Mouse (Mus musculus) hindbrain, embryonic 13.5 days (tissue): Measurements from ENCODE around the gene 1700061G19Rik. TPM values are rescaled to one million over a fixed set of nuclear protein-coding genes. Genes with fewer than 3 reads are reported as not detected.

Source experiments
- ATAC-seq: fragments of 200-750 bp; cut with Nextera tagmentation; 2 replicates; pipeline ENCODE4 v1.8.0; 2017; ENCODE audit warnings: moderate TSS enrichment; ENCODE audit not compliant: low FRiP score
- H3K27ac ChIP-seq: fragments of 300-500 bp; sonication (generic); 2 replicates; pipeline ENCODE4 v1.5.1; 2015; ENCODE audit warnings: inconsistent platforms, mild to moderate bottlenecking, moderate library complexity
- H3K27me3 ChIP-seq: fragments of 300-500 bp; sonication (generic); 2 replicates; pipeline ENCODE4 v1.6.1; 2015; ENCODE audit warnings: mild to moderate bottlenecking, inconsistent platforms
- H3K36me3 ChIP-seq: fragments of 300-500 bp; sonication (generic); 2 replicates; pipeline ENCODE4 v1.6.1; 2015; ENCODE audit warnings: mild to moderate bottlenecking, inconsistent platforms
- H3K4me1 ChIP-seq: fragments of 300-500 bp; sonication (generic); replicated peaks from 2 replicates; pipeline ENCODE4 v1.6.1; 2015; ENCODE audit warnings: inconsistent platforms
- H3K4me2 ChIP-seq: fragments of 300-500 bp; sonication (generic); 2 replicates; pipeline ENCODE4 v1.6.1; 2015; ENCODE audit warnings: inconsistent platforms, mild to moderate bottlenecking, moderate library complexity
- H3K4me3 ChIP-seq: fragments of 300-500 bp; sonication (generic); 2 replicates; pipeline ENCODE4 v1.5.1; 2015; ENCODE audit warnings: mild to moderate bottlenecking, inconsistent platforms
- H3K9ac ChIP-seq: fragments of 300-500 bp; sonication (generic); 2 replicates; pipeline ENCODE4 v1.6.1; 2015; ENCODE audit warnings: mild to moderate bottlenecking, inconsistent platforms
- H3K9me3 ChIP-seq: fragments of 300-500 bp; sonication (generic); 2 replicates; pipeline ENCODE4 v1.6.1; 2016; ENCODE audit warnings: inconsistent platforms
- WGBS: fragments of 180-500 bp; shearing (Covaris S2); methylation state at CpG from one replicate; pipeline ENCODE4 v1.1.7; 2015; 5-methylcytosine and 5-hydroxymethylcytosine counted together
- polyA plus RNA-seq: library from polyadenylated mRNA; unstranded; fragments of >200 nt; fragmentation: Nextera tagmentation; extraction: Ambion mirVana; gene quantifications from 2 replicates; pipeline ENCODE4 v1.2.1, GENCODE M21; 2015

The 1700061G19Rik gene
- polyA plus RNA-seq, 1 experiment from 2014 or later, result 0.27 TPM

- Histone ChIP-seq H3K4me2 (no peak overlapping the region), H3K4me1 (no peaks in the 10 kb centered on the region), H3K27me3 (0 out of 2 replicates have a peak, but pooled peaks cover 2% of the 10 kb centered on the region), H3K36me3 (no peaks in the 10 kb centered on the region), H3K4me3 (no peak overlapping the region), H3K27ac (no peak overlapping the region), H3K9ac (no peak overlapping the region), H3K9me3 (no peaks in the 10 kb centered on the region)
- no peak for ATAC-seq
- 87% methylated on average over 3 of the region's 3 CpGs for WGBS
These were observed 1.2 kb downstream of the 1700061G19Rik start for GRCm38 (mm10) chr17:56876465-56876864.

DNA sequence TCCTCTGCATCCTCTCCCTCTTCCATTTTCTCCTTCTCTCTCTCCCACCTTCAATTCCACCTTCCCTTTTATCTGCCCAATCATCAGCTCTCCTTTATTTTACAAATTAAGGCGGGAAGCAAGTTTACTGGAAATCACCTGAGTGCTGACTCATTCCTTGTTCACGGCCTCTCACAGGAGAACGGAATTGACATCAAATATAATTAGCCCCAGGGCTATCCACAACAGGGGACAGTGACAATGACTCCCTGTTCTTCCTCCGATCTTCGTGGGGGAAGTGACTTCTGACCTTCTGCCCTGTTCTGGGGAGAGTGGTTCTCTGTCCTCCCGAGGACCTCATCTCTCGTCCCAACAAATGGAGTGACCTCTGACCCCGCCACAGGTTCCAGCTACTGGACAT is 1.7 kb downstream of the 1700061G19Rik start:
- no peak overlapping the region for H3K4me3 ChIP-seq
- no peak overlapping the region for H3K27ac ChIP-seq
- H3K27me3 ChIP-seq, result 0 out of 2 replicates have a peak, but pooled peaks cover 2% of the 10 kb centered on the region
- no peak overlapping the region for H3K4me2 ChIP-seq
- no peaks in the 10 kb centered on the region for H3K9me3 ChIP-seq
- 66% methylated on average over 8 of the region's 8 CpGs for WGBS
- H3K4me1 ChIP-seq, result no peaks in the 10 kb centered on the region
- no peak for ATAC-seq
- H3K9ac ChIP-seq, result no peak overlapping the region
- H3K36me3 ChIP-seq, result no peaks in the 10 kb centered on the region

DNA sequence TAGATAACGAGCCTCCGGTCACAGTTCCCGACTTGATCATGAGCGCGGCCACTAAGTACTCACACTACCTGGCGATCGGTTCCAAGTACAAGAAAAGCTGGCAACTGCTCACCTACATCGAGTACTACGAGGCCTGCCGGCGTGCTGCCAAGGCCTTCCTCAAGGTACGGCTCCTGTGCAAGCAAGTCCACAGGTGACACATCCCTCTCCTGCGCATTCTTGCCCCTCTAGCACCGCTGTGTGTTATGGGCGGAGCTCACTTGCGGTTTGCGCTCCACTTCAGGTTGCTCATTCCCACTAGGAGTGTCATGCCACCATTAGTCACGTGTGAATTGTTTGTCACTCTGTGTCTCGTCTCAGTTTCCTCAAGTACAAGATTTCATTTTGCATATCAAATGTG is 2.1 kb downstream of the 1700061G19Rik start:
- H3K4me3 ChIP-seq, result no peak overlapping the region
- no peaks in the 10 kb centered on the region for H3K9me3 ChIP-seq
- no peak for ATAC-seq
- no peak overlapping the region for H3K9ac ChIP-seq
- no peak overlapping the region for H3K27ac ChIP-seq
- H3K4me1 ChIP-seq, result no peaks in the 10 kb centered on the region
- H3K4me2 ChIP-seq, result no peak overlapping the region
- 93% methylated on average over 19 of the region's 19 CpGs for WGBS
- no peaks in the 10 kb centered on the region for H3K36me3 ChIP-seq
- H3K27me3 ChIP-seq, result 0 out of 2 replicates have a peak, but pooled peaks cover 2% of the 10 kb centered on the region

- ATAC-seq, result no peak
- H3K27ac ChIP-seq, result no peak overlapping the region
- no peak overlapping the region for H3K4me2 ChIP-seq
These were observed 8.3 kb downstream of the 1700061G19Rik start for GRCm38 (mm10) chr17:56883612-56884011.

DNA sequence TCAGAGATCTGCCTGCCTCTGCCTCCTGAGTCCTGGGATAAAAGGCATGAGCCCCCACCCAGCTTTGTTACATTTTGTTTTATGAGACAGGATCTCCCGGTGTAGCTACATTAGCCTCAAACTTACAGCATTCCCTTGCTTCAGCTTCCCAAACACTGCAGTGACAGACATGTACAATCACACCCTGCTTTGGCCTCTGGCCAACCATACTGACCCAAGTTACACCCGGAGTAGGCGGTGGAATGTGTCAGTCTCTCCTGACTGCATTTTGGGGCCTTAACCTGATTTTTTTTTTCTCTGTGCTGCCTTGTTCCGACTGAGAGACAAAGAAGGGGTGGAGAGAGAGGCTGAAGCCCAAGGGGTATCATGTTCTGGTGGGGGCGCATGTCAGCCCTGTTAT is 9.1 kb downstream of the 1700061G19Rik start:
- Histone ChIP-seq H3K9ac (no peak overlapping the region), H3K27me3 (no peaks in the 10 kb centered on the region), H3K4me2 (no peak overlapping the region), H3K36me3 (peaks cover 13% of the 10 kb centered on the region), H3K4me3 (no peak overlapping the region), H3K9me3 (no peaks in the 10 kb centered on the region), H3K4me1 (no peaks in the 10 kb centered on the region), H3K27ac (no peak overlapping the region)
- 75% methylated on average over 5 of the region's 5 CpGs for WGBS
- ATAC-seq, result no peak

More at GRCm38 (mm10) chr17:56883612-56884011, 8.3 kb downstream of the 1700061G19Rik start:
- H3K4me1 ChIP-seq, result no peaks in the 10 kb centered on the region
- 50% methylated on average over 17 of the region's 17 CpGs for WGBS
- no peak overlapping the region; the same call in 1 of the 2 replicates for H3K9ac ChIP-seq
- no peaks in the 10 kb centered on the region for H3K27me3 ChIP-seq
- no peak overlapping the region for H3K4me3 ChIP-seq
- H3K36me3 ChIP-seq, result peaks cover 6% of the 10 kb centered on the region
- no peaks in the 10 kb centered on the region for H3K9me3 ChIP-seq

DNA sequence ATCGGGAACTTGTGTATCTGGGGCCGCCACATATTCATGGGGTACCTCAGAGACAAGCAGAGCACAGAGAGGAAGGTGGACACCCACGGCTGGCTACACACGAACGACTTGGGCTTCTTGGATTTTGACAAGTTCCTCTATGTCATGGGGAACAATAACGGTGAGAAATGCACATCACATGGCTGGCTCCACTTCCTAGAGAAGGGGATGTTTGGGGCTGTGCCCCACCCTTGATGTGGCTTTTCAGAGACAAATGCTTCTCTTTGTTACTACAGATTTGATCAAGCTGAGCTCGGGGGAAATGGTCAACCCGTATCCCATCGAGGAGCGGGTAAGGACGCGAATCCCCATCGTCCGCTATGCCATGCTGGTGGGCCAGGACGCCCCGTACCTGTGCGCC is 9.5 kb downstream of the 1700061G19Rik start:
- WGBS, result 90% methylated on average over 17 of the region's 17 CpGs
- no peak for ATAC-seq

DNA sequence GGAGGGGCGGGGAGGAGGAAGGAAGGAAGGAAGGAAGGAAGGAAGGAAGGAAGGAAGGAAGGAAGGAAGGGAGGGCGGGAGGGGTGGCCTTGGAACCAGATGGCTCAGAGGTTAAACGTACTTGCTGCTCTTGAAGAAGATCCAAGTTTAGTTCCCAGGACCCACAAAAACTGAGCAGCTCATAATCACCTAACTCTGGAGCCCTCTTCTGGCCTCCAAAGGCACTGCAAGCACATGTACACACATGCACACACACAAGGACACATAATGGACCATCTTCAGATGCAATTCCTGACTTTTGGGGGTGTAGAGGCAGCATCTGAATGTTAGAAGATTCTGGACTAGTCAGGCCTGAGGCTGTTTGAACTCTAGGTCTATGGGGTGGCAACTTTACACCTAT is 12.8 kb downstream of the 1700061G19Rik start:
- no peak for ATAC-seq

More for the DNA sequence above, 9.5 kb downstream of the 1700061G19Rik start:
- Histone ChIP-seq H3K4me2 (no peak overlapping the region), H3K9me3 (no peaks in the 10 kb centered on the region), H3K27me3 (no peaks in the 10 kb centered on the region), H3K4me3 (no peak overlapping the region), H3K36me3 (peaks cover 18% of the 10 kb centered on the region), H3K27ac (no peak overlapping the region), H3K9ac (no peak overlapping the region), H3K4me1 (no peaks in the 10 kb centered on the region)

DNA sequence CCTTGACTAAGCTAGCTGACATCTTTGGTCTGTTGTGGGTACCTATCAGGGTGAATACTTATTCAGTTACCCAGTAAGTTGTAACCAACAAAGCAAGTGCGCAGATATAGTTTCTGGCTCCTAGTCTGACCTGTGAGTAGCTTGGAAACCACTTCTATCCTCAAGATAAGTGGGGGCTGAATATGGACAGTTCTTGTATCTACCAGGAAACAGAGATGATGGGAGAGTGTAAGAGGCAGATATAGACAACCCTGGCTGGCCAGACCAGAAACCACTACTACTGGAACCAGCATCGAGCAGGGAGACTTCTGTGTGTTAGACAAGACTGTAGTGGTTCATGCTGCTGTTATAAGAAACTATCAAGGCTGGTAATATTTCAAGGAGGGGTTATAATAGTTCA is 14.7 kb downstream of the 1700061G19Rik start:
- H3K36me3 ChIP-seq, result peaks cover 70% of the 10 kb centered on the region

More for the DNA sequence above, 12.8 kb downstream of the 1700061G19Rik start:
- Histone ChIP-seq H3K9ac (no peak overlapping the region), H3K27ac (no peak overlapping the region), H3K36me3 (peaks cover 51% of the 10 kb centered on the region), H3K4me2 (no peak overlapping the region), H3K4me1 (no peaks in the 10 kb centered on the region), H3K27me3 (no peaks in the 10 kb centered on the region), H3K9me3 (0 out of 2 replicates have a peak, but pooled peaks cover 3% of the 10 kb centered on the region), H3K4me3 (no peak overlapping the region)
- WGBS, result 100% methylated on average over 2 of the region's 3 CpGs

DNA sequence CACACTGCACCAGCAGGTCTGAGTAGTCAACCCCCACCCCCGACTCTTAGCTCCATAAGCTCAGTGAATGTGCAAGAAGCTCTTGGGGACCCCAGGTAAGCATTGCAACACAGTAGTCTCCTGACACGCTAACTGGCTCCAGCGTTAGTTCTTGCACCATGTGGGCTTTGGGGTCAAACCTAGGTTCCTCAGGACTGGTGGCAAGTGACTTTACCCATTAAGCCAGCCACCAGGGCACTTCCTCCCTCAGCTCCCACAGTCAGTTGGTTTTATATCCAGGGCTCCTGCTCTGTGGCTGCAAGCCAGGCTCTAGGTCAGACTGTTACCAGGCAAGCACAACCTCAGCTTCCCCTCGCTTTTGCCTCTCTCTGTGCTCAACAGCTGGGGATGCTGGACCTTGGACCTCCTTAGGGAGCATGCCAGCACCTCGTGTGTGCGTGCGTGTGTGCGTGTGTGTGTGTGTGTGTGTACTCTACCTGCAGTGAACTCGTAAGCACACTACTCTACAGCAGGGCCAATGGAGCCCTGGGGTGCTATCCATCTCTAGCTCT is 20.2 kb downstream of the 1700061G19Rik start:
- 0 out of 2 replicates have a peak overlapping the region, but pooled peaks have one; percentile 73 for H3K27ac ChIP-seq
- no peak overlapping the region for H3K4me3 ChIP-seq
- no peak for ATAC-seq
- 0 out of 2 replicates have a peak, but pooled peaks cover 3% of the 10 kb centered on the region for H3K9me3 ChIP-seq
- no peaks in the 10 kb centered on the region for H3K27me3 ChIP-seq
- 0 out of 2 replicates have a peak overlapping the region, but pooled peaks have one; percentile 13 for H3K9ac ChIP-seq
- 87% methylated on average over 9 of the region's 9 CpGs for WGBS
- H3K4me2 ChIP-seq, result no peak overlapping the region
- H3K36me3 ChIP-seq, result peaks cover 98% of the 10 kb centered on the region
- H3K4me1 ChIP-seq, result peaks cover 32% of the 10 kb centered on the region

More for the DNA sequence above, 14.7 kb downstream of the 1700061G19Rik start:
- H3K27ac ChIP-seq, result no peak overlapping the region
- 0 out of 2 replicates have a peak, but pooled peaks cover 3% of the 10 kb centered on the region for H3K9me3 ChIP-seq
- H3K4me3 ChIP-seq, result no peak overlapping the region
- ATAC-seq, result no peak
- no peaks in the 10 kb centered on the region for H3K27me3 ChIP-seq
- no peaks in the 10 kb centered on the region for H3K4me1 ChIP-seq
- H3K4me2 ChIP-seq, result no peak overlapping the region
- 98% methylated on average over 2 of the region's 2 CpGs for WGBS
- H3K9ac ChIP-seq, result no peak overlapping the region

DNA sequence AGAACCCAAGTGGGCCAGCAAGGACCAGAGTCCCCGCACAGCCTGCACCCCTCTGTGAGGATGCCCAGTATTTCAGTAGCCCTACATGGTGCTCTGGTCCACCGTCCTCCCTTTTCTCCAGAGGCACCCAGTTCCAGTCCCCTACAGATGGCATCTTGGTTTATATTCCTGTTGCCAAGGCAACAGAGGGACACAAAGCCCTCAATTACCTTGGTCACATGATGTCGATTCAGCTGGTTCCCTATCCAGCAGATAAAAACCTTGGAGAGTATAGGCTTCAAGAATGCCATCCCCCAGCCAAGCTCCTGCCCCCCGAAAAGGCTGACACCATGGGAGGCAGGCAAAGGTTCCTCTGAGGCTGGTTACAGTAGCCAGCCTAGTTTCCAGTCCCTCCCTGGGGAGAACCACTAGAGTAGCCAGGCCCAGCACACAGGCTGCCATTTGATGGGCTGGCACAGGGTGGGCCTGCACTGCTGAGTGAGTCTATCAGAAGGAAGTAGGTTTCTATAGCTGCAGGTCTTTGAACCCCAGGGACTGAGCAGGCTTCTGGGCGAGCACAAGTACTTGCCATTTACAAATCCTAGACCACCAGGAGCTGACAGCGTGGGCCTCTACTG is 21.3 kb downstream of the 1700061G19Rik start:
- peak overlapping the region; percentile 78 for H3K27ac ChIP-seq
- peak; percentile 49 for ATAC-seq
- peak overlapping the region; percentile 43 for H3K9ac ChIP-seq
- no peak overlapping the region for H3K4me2 ChIP-seq
- peaks cover 32% of the 10 kb centered on the region for H3K4me1 ChIP-seq
- H3K4me3 ChIP-seq, result no peak overlapping the region
- H3K27me3 ChIP-seq, result no peaks in the 10 kb centered on the region
- peaks cover 98% of the 10 kb centered on the region for H3K36me3 ChIP-seq
- H3K9me3 ChIP-seq, result 0 out of 2 replicates have a peak, but pooled peaks cover under 1% of the 10 kb centered on the region
- WGBS, result 52% methylated on average over 6 of the region's 6 CpGs

DNA sequence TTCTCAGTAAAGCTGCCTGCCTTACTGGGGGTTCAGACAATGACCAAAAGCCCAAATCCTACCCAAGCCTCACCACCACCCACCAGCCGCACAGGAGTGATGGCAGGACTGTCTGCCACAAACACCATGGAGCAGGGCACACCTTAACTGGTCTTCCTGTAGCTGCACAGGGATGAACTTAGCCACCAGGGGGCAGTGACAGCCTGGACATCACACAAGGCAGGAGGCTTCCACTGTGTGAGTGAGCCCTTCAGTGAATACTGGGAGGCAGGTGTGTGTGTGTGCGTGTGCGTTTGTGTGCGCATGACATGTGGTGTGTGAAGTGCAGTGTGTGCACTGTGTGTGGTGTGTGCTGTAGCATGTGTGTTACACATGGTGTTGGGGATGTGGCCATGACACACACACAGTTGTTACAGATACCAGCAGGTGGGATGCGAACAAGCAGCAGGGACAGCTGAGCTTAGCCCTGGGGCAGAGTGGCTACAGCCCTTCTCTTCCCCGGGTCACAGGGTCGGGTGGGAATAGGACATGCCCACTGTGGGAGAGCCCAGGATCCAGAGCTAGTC is 22.4 kb downstream of the 1700061G19Rik start:
- Histone ChIP-seq H3K4me2 (no peak overlapping the region), H3K36me3 (peaks cover 98% of the 10 kb centered on the region), H3K27ac (peak overlapping the region; percentile 78; the same call in 1 of the 2 replicates), H3K9me3 (no peaks in the 10 kb centered on the region), H3K4me1 (peaks cover 32% of the 10 kb centered on the region), H3K4me3 (no peak overlapping the region), H3K27me3 (no peaks in the 10 kb centered on the region), H3K9ac (peak overlapping the region; percentile 43; the same call in 1 of the 2 replicates)
- peak; percentile 46 for ATAC-seq
- 86% methylated on average over 7 of the region's 7 CpGs for WGBS

DNA sequence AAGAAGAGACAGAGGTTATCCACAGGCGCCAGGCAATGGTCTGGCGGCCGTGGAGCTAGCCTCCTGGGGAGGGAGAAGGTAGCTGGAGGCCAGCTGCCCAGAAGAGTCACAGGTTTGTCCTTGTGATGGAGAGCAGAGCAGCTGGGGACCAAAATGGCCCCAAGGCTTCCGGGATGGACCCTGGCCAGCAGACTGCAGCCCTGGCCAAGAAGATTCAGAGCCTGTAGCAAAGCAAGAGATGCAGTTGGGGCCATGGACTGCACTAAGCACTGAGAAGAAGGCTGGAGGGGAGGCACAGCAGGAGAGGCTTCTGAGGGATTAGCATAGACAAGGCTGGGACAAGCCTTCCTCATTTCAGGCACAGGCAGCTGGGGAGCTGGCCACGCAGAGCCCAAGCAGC is 27.4 kb downstream of the 1700061G19Rik start:
- H3K4me3 ChIP-seq, result no peak overlapping the region
- H3K9ac ChIP-seq, result no peak overlapping the region
- no peaks in the 10 kb centered on the region for H3K9me3 ChIP-seq
- H3K36me3 ChIP-seq, result peaks cover 92% of the 10 kb centered on the region
- no peaks in the 10 kb centered on the region for H3K27me3 ChIP-seq
- no peak overlapping the region for H3K27ac ChIP-seq
- 87% methylated on average over 5 of the region's 5 CpGs for WGBS
- peaks cover 13% of the 10 kb centered on the region for H3K4me1 ChIP-seq
- ATAC-seq, result no peak
- no peak overlapping the region for H3K4me2 ChIP-seq
